Mouse (Mus musculus): ENCODE measurements around the gene Pitpnb.

DNA sequence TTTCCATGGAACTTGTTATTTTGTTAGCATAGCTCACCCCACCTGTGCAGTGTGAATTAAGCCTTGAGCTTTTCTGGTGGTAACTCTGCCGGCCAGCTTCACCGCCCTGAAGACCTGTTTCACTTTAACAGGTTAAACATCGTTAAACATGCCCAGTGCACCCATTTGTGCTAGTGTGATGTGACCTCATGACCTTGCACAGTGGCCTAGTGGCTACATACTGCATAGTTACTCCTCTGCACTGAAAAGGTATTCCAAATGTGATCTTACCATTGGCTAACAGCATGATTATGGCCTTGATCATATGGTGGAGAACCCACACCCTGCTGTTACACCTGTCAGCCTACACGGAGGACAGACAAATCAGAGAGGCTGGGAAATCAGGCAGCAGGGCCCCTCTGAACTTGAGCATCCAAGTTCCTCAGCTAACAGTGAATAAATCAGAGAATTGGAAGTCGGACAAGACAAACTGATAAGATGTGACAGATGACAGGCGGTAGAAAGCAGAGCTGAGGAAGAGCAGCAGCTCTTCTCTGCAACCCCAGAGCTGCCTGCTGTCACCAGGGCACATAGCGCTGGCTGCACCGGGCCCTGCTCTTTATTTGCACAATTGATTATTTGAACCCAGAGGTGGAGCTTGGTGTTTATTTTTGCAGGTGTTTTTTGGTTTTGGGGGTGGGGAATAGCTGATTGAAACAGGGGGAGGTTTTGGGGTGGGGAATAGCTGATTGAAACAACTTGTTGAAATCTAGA lies 5.6 kb downstream of the Pitpnb start:
- TF ChIP-seq USF1 (IDR thresholded peaks at IDR 0.05; ENCODE audit: low read depth, low read length) (no peak), USF2 (conservative IDR thresholded peaks at IDR 0.05; ENCODE audit: low read depth, low read length) (no peak), CTCF (conservative IDR thresholded peaks at IDR 0.05 in 1 of 2, IDR thresholded peaks at IDR 0.05 in 1 of 2; ENCODE audit: low read depth in 2 of 2, low read length in 2 of 2) (no peak), MYC (IDR thresholded peaks at IDR 0.05; ENCODE audit: low read depth, low read length) (no peak), KAT2A (IDR thresholded peaks at IDR 0.05; ENCODE audit: insufficient replicate concordance, low read length) (no peak), MAZ (IDR thresholded peaks at IDR 0.05; ENCODE audit: low read depth, low read length) (no peak)
